Mouse (Mus musculus): ENCODE measurements around the gene Gli3.

GRCm38 (mm10) chr13:15517048-15517760, 54.2 kb downstream of the Gli3 start:
- TF ChIP-seq POLR2A (IDR thresholded peaks at IDR 0.05; ENCODE audit: borderline replicate concordance, extremely low read depth, insufficient read depth, insufficient read length, poor library complexity, severe bottlenecking) (no peak), CTCF (IDR thresholded peaks at IDR 0.05; ENCODE audit: borderline replicate concordance, extremely low read depth, insufficient read depth, insufficient read length) (no peak)
